Mouse (Mus musculus) central nervous system, embryonic 14 days (tissue): ENCODE measurements around the gene Ehhadh. TPM values are rescaled to one million over a fixed set of nuclear protein-coding genes. Genes with fewer than 3 reads are reported as not detected.

Experiments
- polyA plus RNA-seq: library from polyadenylated mRNA; depleted of rRNA; stranded (reverse); fragments of >200 nt; gene quantifications from 2 replicates; pipeline ENCODE4 v1.2.3, GENCODE M21; 2012; rRNA removed

Gene Ehhadh
- polyA plus RNA-seq: 1.8 and 2.8 TPM in 2 replicates

DNA sequence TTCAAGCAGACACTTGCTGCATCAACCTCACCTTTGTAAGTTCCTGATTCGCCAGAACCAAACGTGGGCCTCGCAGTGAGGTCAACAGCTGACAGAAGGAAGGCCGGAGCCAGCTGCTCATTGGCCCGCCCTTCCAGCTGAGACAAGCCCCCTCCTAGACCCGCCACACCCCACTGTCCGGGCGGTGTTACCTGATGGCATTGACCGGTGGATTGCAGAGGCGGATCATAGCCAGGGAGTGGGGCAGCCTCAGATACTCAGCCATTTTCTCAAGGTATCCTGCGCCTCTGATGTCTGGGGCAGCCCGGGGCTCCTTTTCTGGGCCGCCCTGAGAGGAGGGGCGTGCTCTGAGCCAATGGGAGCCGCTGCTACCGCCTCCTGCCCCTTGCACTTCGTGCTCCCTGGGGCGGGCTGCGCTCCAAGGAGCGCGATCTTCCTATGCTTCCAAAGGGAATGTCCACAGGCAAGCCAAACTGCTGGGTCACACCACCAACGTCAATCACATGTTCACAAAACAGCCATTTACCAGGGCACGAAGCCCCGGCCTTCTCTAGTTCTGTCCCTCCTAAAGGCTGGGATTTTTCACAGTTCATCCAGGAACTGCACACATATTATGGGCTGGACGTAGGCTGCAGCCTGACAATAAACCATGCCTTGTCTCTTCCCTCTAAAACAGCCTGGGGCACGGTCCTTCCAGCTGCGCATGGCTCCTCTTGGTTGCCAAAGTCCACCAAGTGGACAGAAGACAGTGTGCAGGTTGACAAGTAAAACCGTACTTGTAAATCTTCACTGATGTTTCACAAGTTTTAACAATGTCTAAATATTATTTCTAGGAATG is at the start of gene Ehhadh:
Gene Ehhadh (minus strand): TSS at position 292 of the 838 bp plus-strand sequence.

DNA sequence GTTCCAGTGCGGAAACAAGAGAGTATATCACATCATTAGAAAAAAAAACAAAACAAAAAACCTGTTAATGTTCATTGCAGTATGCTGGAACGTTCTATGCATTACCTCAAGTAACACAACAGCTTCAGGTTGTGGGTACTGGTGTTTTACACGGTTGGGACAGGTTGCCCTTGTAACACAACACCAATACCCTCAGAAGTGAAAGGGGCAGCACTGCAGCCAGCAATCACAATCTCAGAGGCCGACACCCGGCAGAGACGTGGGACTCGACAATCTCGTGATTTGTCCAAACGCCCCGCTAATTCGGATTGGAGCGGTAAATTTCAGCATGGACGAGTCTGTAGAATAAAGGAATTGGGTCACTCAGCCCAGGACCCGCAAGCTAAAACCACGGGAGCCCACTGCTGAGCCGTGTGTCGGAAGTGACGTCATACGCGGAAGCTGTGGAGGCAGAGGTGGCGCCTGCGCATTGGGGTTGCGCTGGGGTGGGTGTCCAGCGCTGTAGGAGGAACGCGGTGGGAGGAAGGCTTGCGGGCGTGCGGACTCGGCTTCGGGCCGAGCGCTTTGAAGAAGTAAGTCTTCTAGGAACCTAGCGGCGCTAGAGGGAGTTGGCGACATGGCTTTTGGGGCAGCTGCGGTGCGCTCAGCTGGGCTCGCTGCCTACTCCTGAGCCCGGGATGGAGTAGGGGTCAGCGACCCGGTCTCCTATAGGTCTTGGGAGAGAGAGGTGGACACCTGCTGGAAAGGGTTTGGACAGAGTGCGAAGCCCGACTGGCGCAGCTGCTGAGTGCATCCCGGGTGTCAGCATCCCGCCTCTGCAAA is 6.5 kb upstream of the Ehhadh start, which contains the start of gene Map3k13:
Gene Map3k13 (plus strand): TSS at position 472 of the 822 bp plus-strand sequence.

Other genes starting within 250 kb of the Ehhadh start
- gene 2510009E07Rik, start 93.1 kb downstream of the Ehhadh start, polyA plus RNA-seq: 34.6 and 35.7 TPM in 2 replicates
- gene Map3k13, start 6.5 kb upstream of the Ehhadh start, polyA plus RNA-seq: 7.9 and 8.4 TPM in 2 replicates
- gene Tmem41a, start 159.7 kb upstream of the Ehhadh start, polyA plus RNA-seq: 23.3 and 27.3 TPM in 2 replicates
- 0.34 and 0.44 TPM in 2 replicates for gene Liph, start 207.9 kb upstream of the Ehhadh start, polyA plus RNA-seq
- gene Senp2, start 221.7 kb upstream of the Ehhadh start, polyA plus RNA-seq: 40.5 and 43.3 TPM in 2 replicates